Mouse (Mus musculus): ENCODE measurements around the gene Gm9857.

Gene Gm9857

GRCm38 (mm10) chr3:108925677-108926076, 14.6 kb downstream of the Gm9857 start:
- DNase-seq (ENCODE audit: low read depth, low spot score): no peak

DNA sequence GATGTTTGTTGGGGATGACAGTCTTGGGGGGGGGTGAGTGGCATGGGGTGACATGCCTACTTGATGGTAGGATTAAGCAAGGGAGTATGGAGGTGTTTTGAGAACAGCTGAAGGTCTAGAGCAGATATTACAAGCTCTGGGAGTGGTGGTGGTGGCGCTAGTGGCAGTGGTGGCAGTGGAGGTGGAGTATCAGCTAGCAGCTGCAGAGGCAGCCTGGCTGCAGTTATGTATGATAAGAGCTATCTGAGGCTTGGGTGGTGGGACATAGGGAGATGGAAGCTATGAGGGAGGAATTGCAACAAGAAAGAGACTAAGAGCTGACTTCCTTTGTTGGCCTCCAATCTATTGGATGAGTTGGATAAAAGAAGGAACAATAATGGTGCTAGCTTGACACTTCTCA, 18.4 kb downstream of the Gm9857 start:
- no peak for DNase-seq (ENCODE audit: low read depth, low spot score)

DNA sequence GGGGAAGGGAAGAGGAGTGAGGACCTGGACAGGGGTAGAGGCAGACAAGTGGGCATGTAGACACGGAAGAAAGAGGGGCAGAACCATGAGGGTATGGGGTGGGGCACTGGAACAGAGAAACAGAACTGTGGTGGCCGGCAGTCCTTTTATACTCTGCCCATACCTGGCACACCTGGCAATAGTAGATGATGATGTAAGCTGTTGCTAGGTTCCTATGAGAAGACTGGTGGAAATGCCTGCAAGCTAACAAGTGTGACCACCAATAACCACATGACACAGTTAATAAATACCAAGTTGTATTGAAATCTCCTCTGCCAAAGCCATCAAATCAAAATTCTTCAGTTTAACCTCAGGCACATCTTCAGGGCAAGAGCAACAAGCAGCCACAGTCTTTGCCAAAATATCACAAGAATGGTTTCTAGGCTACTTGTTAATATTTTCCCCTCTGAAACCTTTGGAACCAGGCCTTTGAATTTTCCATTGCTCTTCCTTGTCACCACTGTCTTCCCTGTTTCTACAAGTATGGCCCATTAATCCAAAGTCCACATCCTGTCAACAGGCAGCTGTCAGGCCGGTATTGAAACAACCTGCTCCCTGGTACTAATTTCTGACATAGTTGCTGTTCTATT, 19.7 kb downstream of the Gm9857 start:
- DNase-seq (ENCODE audit: low read depth, low spot score): no peak

- DNase-seq (ENCODE audit: low read depth, low spot score): no peak
These were observed 21.4 kb downstream of the Gm9857 start for GRCm38 (mm10) chr3:108918852-108919251.

DNA sequence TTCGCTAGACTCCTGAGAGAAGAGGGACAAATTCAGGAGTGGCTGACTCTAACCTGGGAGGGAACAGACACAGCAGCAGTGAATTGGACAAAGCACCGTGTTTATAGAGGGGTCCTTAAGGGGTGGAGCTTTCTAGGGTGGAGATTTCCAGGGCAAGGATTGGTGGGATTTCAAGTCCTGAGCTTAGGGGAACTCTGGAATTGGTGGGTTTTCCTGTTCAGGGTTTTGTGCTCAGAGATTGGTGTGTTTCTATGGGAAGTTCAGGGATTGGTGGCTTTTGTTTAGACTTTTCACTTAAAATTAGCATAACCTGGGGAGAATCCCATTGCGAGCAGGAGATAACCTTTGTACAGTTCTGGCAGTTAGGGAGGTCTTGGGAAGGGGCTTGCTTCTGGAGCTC, 22.3 kb downstream of the Gm9857 start:
- DNase-seq (ENCODE audit: low read depth, low spot score): no peak

DNA sequence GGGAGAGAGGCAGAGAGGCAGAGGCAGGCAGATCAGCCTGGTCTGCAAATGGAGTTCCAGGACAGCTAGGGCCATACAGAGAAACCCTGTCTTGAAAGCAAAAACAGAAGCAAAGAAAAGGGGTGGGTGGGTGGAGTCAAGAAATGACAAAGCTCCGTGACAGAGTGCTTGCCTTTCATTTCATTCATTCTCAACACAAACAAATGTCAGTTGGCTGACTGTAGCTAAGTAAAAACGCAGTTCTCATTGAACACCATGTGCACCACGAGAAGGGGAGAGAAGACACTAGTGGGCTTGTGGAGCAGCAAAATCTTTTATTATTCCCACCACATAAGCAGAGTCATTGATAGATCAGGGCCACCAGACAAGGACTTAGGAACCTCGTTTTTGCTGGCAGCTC, 23.4 kb downstream of the Gm9857 start:
- no peak for DNase-seq (ENCODE audit: low read depth, low spot score)

DNA sequence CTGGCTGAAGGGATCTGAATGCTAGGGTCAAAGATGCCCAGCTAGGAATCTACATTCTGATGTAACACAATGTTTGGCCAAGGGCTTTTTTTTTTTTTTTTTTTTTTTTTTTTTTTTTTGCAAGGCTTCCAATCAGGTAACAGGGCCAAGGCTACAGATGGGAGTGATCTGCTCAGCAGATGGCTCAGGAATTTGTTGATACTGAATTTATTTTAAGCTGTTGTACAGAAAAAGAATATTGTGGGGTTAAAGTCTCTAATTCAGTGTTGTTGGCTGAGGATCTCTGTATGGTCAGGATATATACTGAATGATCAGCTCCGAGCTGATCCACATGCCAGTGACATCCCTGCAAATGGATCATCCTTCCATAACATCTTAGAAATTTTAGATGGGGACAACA, 24.2 kb downstream of the Gm9857 start:
- DNase-seq (ENCODE audit: low read depth, low spot score): no peak

DNA sequence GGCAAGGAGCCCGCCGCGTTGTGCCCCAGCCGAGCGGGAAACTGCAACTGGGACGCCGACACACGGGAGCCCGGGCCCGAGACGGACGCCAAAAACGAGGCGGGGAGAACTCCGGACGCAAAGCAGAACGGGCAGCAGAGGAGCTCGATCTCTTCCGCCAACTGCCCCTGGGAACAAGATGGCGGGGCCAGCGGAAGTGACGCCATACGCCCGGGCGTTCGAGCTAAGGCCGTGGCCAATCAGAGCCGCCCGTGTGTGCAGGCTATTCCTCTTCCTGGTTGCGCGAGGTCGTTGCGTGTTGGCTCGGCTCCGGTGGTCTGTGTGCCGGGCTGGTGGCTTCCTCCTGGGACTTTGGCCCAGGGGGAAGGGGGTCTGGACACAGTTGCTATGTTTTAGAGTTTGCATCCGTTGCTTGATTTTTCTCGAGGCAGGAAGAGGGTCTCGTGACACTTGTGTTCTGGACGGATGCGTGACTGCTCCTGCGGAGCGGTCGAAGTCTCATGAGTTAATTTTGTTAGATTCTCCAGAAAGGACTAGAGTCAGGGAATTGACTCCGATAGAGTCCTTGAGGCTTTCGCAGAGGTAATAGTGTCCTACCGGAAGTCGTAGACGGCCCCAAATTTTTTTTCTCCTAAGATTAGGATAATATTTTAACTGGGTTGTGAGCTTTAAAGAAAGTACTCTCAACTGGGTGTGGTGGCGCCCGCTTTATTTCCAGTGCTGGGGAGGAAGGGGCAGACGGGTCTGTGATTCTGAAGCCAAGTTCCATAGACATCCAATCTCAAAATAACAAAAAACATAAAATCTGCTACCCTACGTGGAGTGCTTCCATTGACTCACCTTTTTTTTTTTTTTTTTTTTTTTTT, 28.5 kb downstream of the Gm9857 start, which contains the start of gene Prpf38b:
Gene Prpf38b, minus strand, starts transcription at position 180 of the 866 bp plus-strand sequence.
- DNase-seq (ENCODE audit: low read depth, low spot score): peak; percentile 95

DNA sequence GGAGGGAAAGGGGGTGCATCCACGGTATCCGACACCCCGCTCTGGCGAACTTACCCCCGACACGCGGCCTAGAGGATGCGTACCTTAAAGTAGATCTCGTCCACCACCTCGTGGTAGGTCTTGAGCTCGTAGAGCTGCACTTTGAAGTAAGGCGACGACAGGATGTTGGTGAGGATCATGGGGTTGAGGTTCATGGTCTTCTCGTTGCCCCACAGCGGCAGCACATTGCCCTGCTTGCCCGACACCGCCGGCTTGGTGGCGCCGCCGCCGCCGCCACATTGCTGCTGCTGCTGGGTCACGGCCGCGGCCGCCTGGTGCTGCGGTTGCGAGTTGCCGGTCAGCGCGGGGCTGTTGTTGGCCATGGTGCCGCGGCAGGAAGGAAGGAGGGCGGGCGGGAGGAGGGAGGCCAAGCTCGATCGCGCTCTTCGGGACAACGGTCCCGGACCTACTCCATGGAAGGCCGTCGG, 29.1 kb downstream of the Gm9857 start:
- DNase-seq (ENCODE audit: low read depth, low spot score): peak; percentile 62

- no peak for DNase-seq (ENCODE audit: low read depth, low spot score)
These were observed 29.8 kb downstream of the Gm9857 start for GRCm38 (mm10) chr3:108910303-108911080.

DNA sequence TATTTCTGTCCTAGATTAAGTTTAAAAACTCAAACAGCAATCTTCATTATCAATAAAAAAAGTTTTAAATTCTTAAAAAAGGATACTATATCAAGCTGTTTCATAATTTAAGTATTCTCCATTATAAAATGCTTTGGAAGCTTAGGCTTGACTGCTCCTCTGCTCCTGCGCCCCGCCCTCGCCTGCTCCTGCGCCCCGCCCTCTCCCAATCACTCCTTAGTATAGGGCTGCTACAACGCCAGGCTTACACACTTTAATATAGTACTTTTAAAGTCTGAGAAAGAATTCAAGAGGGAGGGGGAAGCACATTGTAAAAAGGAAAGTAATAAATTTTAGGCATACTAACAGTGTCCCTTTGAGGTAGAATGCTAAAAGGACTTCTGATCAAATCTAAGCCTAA, 37.3 kb downstream of the Gm9857 start:
- DNase-seq (ENCODE audit: low read depth, low spot score): no peak

DNA sequence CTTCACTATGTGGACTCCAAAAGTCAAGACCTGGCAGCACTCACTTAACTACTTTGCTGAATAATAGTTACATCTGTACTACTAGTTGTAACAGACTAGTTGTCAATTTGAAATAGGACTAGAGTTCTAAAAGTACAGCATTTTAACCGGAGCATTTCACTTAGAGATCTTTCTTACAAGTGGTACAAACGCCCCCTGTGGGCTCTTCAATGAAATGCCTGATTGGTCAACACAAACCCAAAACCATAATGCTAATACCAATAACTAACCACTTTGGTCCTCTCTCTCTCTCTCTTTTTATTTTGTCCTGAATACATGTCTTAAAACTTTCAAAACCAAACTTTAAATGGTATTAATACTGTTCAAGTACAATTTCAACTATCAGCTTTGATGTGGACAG, 38.2 kb downstream of the Gm9857 start:
- DNase-seq (ENCODE audit: low read depth, low spot score): no peak

GRCm38 (mm10) chr3:108900681-108901080, 39.6 kb downstream of the Gm9857 start:
- no peak for DNase-seq (ENCODE audit: low read depth, low spot score)

DNA sequence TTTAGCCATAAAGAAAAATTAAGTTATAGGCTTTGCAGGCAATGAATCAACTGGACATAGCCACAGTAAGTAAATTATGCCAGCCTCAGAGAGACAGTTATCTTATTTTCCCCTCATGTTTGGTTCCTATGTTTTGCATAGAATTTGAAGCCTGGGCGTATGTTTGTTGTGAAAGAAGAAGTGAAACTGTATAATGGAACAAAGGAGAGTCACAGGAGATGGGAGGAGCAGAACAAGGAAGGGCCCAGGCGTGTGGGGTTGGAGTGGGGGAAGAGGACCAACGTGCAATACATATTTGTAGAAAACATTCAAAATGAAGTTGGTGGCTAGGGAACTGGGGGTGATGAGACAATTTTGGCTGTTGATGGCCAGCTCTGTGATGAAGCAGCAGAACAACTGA, 40.1 kb downstream of the Gm9857 start:
- no peak for DNase-seq (ENCODE audit: low read depth, low spot score)

- no peak for DNase-seq (ENCODE audit: low read depth, low spot score)
These were observed 41.6 kb downstream of the Gm9857 start for GRCm38 (mm10) chr3:108898640-108899039.

GRCm38 (mm10) chr3:108892914-108893313, 47.3 kb downstream of the Gm9857 start:
- no peak for DNase-seq (ENCODE audit: low read depth, low spot score)

- no peak for DNase-seq (ENCODE audit: low read depth, low spot score)
These were observed 48.2 kb downstream of the Gm9857 start for GRCm38 (mm10) chr3:108892080-108892479.

Data from forelimb bud, embryonic 11.5 days (tissue).